Mouse (Mus musculus) bone marrow macrophage, adult 2 months (primary cell): ENCODE measurements around the gene Sipa1l2. TPM values are rescaled to one million over a fixed set of nuclear protein-coding genes. Genes with fewer than 3 reads are reported as not detected.

Experiments used
- H3K27ac ChIP-seq: 2 replicates; pipeline ENCODE4 v1.5.1; 2012; ENCODE audit warnings: low read depth, low read length; ENCODE audit not compliant: insufficient read depth
- H3K4me1 ChIP-seq: 2 replicates; pipeline ENCODE4 v1.6.1; 2012; ENCODE audit warnings: low read length; ENCODE audit not compliant: control insufficient read depth, insufficient read depth
- H3K4me3 ChIP-seq: 2 replicates; pipeline ENCODE4 v1.5.1; 2012; ENCODE audit warnings: mild to moderate bottlenecking, low read length, moderate library complexity; ENCODE audit not compliant: insufficient read depth
- CTCF ChIP-seq: IDR thresholded peaks from 2 replicates; pipeline ENCODE4 v1.5.1; 2012; ENCODE audit warnings: low read depth, mild to moderate bottlenecking, low read length, moderate library complexity
- POLR2A ChIP-seq: IDR thresholded peaks from 2 replicates; pipeline ENCODE4 v1.6.1; 2012; ENCODE audit warnings: mild to moderate bottlenecking, low read depth, low read length, borderline replicate concordance
- polyA plus RNA-seq: library from polyadenylated mRNA; stranded (reverse); fragments of >200 nt; gene quantifications from 2 replicates; pipeline ENCODE4 v1.2.4, GENCODE M21; 2012; ENCODE audit not compliant: missing spikeins, insufficient read depth, insufficient read length

Sipa1l2 gene
- polyA plus RNA-seq, 1 experiment, result 9.1 TPM

DNA sequence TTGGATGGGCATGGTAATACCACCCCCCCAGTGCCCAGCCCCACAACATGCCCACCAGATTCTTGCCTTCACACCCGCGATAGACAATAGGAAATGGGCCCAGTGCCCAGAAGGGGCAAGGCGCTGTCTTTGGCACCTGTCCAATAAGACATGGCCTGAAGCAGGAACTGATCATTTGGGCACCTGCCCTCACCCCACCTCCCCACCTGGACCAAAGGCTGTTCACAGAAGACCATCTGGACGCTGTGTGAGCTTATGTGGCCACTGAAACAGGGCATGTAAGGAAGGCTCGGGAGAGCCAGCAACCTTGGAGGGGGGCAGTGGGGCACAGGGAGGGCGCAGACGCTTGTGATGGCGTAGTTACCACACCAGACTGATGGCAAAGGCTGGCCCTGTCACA is 174.6 kb downstream of the Sipa1l2 start:
- Histone ChIP-seq H3K4me1 (peaks cover 12% of the 10 kb centered on the region), H3K4me3 (no peak overlapping the region), H3K27ac (no peak overlapping the region)
- TF ChIP-seq POLR2A (no peak), CTCF (no peak)

DNA sequence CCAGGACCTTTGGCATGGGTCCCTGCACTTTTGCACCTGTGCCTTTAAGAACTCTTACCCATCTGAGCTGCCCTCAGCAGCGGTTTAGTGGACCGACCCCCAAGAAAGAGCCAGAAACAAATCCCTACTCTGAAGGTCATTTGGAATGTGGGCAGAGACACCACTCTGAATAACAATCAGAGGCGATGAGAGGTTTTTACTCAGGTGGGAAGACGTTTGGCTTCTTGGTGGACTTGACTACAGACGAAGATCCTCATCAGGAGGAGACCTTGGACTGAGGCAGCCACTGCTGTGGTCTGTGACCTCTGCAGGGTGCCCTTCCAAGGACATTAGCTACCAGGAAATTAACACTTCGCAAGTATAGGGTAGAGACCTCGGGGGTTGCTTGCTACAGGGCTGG is 177.9 kb downstream of the Sipa1l2 start:
- TF ChIP-seq CTCF (no peak), POLR2A (no peak)
- no peak overlapping the region for H3K27ac ChIP-seq
- H3K4me3 ChIP-seq, result no peak overlapping the region
- H3K4me1 ChIP-seq, result peaks cover 25% of the 10 kb centered on the region

DNA sequence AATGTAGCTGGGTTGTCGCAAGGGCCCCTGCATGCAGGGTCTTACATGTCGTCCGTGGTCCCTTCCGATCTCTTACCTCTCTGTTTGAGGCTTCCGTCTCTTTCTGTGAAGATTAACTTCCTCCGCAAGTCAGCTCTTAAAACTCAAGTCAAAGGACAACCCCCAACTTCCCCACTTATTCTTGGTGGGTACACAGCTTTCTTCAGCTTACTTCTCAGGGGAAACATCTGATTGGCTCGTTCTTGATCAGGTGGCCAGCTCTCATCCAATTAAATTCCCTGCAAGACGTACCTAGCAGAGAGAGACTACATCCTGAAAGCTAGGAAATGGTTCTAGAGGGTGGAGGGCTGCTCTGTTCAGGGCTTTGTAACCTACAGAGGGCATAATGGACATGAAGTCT is 178.3 kb downstream of the Sipa1l2 start:
- H3K4me3 ChIP-seq, result no peak overlapping the region
- TF ChIP-seq CTCF (no peak), POLR2A (no peak)
- H3K27ac ChIP-seq, result no peak overlapping the region
- H3K4me1 ChIP-seq, result peaks cover 29% of the 10 kb centered on the region

DNA sequence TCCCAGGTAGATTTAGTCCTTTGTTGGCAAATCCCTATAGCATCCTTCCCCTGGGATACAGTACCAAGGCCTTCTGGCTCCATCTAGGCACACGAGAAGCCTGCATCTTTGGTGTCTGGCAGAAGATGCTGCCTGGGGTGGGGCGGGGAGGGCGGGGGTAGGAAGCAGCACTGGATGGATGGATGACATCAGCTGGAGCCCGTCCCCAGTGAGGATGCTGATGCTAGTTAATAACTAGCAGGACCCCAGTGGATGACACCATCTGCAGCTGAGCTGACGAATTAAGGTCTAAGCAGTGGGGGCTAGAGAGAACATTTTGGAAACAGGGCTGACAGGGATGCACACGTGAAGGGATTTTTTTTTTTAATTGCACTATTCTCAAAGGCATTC is 179.1 kb downstream of the Sipa1l2 start:
- Histone ChIP-seq H3K27ac (no peak overlapping the region), H3K4me1 (peaks cover 37% of the 10 kb centered on the region), H3K4me3 (no peak overlapping the region)
- TF ChIP-seq CTCF, result no peak
- TF ChIP-seq POLR2A, result no peak

DNA sequence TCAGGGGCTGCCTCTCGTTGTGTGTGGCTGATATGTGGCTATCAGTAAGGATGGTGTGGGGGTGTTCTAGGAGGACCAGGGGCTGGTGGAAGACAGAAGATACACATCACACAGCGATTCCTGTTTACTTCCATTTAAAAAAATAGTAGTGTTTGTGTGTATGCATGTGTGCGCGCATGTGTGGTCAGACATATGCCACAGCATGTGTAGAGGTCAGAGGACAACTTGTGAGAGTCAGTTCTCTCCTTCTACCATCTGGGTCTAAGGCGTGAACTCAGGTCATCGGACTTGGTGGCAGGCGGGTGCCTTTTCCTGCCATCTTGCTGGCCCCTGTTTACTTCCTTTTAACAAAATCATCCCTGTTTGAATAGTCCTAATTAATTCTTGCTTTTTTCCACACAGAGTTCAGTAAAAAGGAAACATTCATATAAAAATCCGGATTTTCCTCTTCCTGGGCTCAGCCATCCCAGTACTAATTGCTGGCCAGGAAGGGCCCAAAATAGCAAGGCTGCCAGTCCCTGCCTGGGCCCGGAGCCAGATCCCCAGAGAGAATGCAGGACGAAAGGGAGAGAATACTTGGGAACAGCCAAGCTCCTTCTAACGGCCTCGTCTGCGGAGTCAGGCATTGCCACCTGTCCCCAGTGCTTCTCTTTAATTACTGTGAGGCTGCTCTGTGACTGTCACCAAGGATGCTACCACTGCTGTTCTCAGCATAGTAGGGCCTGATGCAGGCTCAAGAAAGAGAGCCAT is 179.7 kb downstream of the Sipa1l2 start:
- Histone ChIP-seq H3K4me3 (no peak overlapping the region), H3K27ac (no peak overlapping the region)
- TF ChIP-seq CTCF (no peak), POLR2A (no peak)

DNA sequence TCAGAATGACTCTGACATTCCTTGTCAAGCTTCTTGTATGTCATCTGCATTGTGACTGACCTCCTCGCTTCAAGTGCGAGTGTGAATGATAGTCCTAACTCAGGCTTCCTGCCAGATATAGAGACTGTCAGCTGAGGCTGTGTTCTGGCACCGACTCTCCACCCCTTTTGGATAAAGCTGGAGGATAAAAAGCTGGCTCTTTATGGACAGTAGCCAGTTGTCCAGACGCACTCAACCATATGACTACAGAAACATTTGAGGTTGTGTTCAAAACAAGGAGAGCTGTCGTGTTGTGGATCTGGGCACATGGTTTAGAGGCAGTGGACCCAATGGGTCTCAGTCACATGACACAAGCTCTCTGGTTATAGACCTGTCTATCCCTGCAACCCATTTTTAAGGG is 180.3 kb downstream of the Sipa1l2 start:
- Histone ChIP-seq H3K4me3 (no peak overlapping the region), H3K4me1 (peaks cover 39% of the 10 kb centered on the region), H3K27ac (no peak overlapping the region)
- TF ChIP-seq CTCF, result no peak
- TF ChIP-seq POLR2A, result no peak

More for the DNA sequence above, 179.7 kb downstream of the Sipa1l2 start:
- peaks cover 39% of the 10 kb centered on the region for H3K4me1 ChIP-seq

DNA sequence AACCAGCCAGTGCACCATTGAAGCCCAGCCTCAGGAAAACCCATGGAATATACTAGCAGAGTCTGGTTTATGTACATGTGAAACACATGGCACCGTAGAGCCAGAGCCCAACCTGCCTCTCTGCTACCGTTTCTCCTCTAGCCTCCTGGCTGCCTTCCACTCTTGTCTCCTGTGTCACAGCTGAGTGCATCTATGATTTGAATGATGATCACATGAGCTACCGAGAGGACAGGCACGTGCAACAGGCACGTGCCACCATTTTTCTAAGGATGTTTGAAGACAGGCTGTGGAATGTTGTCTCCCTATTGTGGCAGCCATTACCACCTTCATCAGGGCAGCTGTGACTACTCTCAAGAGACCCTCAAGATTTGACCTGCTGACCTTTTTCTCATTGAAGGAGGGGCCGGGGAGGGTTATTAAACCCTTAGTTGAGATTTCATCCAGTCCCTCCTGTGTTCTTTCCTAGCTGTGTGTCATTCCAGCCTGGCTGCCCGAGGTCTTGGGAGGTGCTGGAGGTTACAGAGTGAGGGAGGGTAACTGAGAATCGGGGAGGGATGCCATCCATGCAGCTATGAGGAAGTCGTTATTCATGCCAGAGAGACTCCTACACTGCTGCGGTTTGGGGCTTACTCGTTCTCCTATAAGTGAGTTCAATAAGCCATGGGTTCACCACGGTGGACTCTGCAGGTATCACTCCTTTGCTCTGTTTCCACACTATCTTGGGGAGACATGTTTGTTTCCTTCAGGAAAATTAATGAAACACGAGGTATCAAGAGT is 181.0 kb downstream of the Sipa1l2 start:
- Histone ChIP-seq H3K27ac (no peak overlapping the region), H3K4me1 (peaks cover 39% of the 10 kb centered on the region), H3K4me3 (no peak overlapping the region)
- TF ChIP-seq POLR2A (no peak), CTCF (no peak)

DNA sequence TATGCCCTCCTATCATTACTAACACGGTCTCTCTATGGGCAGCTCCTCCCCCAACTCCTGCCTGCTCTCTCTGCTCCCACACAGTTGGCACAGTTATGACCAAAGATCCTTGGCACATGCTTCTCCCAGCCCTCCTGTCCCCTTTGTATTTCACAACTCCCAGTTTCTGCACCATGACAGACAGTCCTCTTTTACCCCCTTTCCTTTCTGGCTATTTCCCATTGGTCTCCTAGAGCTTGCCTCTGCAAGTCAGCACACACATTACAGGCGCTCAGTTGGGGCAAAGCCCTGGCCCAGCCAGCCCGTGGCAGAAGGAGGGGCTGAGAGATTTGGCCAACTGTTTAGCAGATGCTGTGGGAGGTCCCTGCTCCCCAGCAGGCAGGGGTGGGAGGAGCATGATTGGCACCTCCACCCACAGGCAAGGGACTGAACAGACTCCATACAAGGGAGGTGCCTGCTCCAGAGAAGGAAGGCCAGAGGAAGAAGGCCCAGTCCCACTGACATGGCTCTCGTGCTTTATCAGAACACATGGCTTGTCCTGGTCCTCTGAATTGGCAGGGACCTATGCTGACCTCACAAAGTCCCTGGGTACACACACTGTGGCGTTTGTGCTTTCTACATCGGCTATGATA is 184.0 kb downstream of the Sipa1l2 start:
- TF ChIP-seq CTCF (no peak), POLR2A (no peak)
- H3K4me1 ChIP-seq, result peaks cover 27% of the 10 kb centered on the region
- no peak overlapping the region for H3K4me3 ChIP-seq
- 0 out of 2 replicates have a peak overlapping the region, but pooled peaks have one; percentile 12 for H3K27ac ChIP-seq

DNA sequence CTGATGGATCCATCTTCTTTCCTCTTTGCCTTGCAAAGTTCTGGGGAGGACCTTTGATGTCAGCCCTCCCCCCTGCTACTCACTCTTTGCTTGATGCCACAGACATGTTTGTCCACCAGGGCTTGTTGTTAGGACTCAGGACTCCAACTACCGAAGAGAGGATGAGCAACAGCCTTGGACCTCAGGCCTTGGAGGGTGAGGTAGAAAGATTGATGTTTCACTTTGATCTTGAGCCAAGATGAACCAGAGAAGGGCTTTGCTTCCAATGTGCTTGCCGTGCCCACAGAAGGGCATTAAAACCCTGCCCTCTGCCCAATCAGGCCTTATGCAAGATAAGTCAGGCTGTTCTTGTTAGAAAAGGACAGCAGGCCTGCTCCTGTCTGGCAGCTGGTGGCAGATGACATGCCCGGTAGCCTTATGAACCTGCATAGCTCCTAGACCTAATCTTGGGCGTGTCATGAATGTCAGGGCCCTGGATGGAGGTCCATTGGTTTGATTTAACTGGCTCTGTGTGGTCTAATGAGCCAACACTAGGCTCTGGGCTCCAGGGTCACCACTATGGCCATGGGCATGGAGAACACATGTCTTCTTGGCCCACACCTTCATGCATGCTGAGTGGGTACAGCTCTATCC is 184.9 kb downstream of the Sipa1l2 start:
- TF ChIP-seq CTCF (no peak), POLR2A (no peak)
- H3K4me3 ChIP-seq, result no peak overlapping the region
- H3K4me1 ChIP-seq, result peaks cover 27% of the 10 kb centered on the region
- H3K27ac ChIP-seq, result no peak overlapping the region

DNA sequence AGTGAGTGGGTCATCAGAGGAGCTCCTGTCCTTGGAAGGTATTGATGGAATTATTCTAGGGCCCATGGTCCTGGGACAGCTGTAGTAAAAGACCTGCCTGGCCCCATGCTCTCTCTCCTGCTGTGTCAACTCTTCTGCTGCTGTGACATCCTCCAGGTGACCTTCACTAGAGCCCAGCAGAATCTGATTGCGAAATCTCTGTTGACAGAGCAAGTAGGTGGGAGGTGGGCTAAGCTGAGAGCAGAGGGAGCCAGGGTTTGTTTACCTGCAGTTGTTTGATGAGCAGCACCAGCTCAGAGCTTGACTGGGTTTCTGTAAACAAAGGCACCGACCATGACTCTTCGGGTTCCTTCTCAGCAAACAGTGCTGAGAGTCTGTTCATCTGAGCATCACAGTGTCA is 187.9 kb downstream of the Sipa1l2 start:
- Histone ChIP-seq H3K27ac (no peak overlapping the region), H3K4me3 (no peak overlapping the region), H3K4me1 (peaks cover 14% of the 10 kb centered on the region)
- TF ChIP-seq CTCF (no peak), POLR2A (no peak)
